Mouse (Mus musculus): ENCODE measurements at regions not wholly inside any gene's neighbourhood (a gene's known extent, or its start where the extent isn't known, plus 50 kb on each side); places are given as distances from the start of the nearest gene placed in this dataset.

DNA sequence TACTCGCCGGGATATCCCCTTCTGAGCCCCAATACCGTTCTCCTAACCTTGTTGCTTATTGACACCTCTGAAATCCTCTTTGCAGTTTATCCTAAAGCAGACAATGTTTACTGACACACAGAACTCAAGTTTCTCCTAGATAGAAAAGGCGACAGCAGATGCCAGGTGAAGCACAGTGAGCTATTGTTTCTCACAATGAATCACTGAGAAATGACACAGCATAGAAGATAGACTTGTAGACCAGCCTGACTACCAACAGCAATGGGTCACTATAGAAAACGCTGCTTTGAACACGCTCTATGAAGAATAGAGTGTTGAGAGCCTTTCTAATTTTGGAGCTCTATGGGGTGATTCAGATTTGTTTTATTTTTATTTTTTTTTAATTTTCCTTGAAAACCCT lies 344.9 kb upstream of the Adgrl2 start:
- no peak for TF ChIP-seq CTCF (IDR thresholded peaks at IDR 0.05; ENCODE audit: low read depth)
- no peak for TF ChIP-seq EP300 (optimal IDR thresholded peaks at IDR 0.05)
